Mouse (Mus musculus): ENCODE measurements around the gene Ablim1. TPM values are rescaled to one million over a fixed set of nuclear protein-coding genes. Genes with fewer than 3 reads are reported as not detected.

The Ablim1 gene
- total and polyA plus RNA-seq, 2 experiments from 2014 or later: 50.7 to 81.2 TPM

DNA sequence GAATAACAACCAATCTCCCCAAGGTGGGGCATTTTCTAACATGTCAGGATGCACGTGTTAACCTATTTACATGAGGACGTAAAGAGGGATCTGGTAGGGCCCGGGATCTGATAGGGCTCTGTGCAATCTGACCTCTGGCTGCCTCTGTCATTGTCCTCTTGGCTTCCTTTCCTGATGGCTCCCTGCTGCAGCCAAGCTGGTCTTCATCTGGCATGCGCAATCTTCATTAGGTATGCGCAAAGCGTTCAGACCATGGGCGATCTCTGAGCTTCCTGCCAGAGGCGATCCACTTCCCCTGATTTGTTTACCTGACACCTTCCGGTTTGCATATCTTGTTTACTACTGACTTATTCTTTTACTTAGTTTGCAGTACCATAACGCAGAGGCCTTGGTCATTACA lies 38.5 kb upstream of the Ablim1 start:
- no peak for TF ChIP-seq CTCF (IDR thresholded peaks at IDR 0.05)
- ATAC-seq (ENCODE audit: low FRiP score): no peak
- no peak overlapping the region for H3K4me2 ChIP-seq (ENCODE audit: low read depth, low read length, poor library complexity, severe bottlenecking)
- no peak overlapping the region for H3K27ac ChIP-seq (ENCODE audit: low read depth, low read length)
- no peak overlapping the region for H3K4me3 ChIP-seq (ENCODE audit: low read depth, low read length)
- DNase-seq (ENCODE audit: low spot score): no peak
- WGBS: 85% methylated on average over 10 of the region's 10 CpGs
- H3K27me3 ChIP-seq (ENCODE audit: insufficient read depth, low read length): no peaks in the 10 kb centered on the region
- no peaks in the 10 kb centered on the region for H3K4me1 ChIP-seq (ENCODE audit: insufficient read depth, low read length)
- H3K36me3 ChIP-seq (ENCODE audit: insufficient read depth, low read length): no peaks in the 10 kb centered on the region
- H3K9me3 ChIP-seq (ENCODE audit: low read length): no peaks in the 10 kb centered on the region
- no peak overlapping the region for H3K9ac ChIP-seq (replicated peaks; ENCODE audit: low read length, poor library complexity, severe bottlenecking)

DNA sequence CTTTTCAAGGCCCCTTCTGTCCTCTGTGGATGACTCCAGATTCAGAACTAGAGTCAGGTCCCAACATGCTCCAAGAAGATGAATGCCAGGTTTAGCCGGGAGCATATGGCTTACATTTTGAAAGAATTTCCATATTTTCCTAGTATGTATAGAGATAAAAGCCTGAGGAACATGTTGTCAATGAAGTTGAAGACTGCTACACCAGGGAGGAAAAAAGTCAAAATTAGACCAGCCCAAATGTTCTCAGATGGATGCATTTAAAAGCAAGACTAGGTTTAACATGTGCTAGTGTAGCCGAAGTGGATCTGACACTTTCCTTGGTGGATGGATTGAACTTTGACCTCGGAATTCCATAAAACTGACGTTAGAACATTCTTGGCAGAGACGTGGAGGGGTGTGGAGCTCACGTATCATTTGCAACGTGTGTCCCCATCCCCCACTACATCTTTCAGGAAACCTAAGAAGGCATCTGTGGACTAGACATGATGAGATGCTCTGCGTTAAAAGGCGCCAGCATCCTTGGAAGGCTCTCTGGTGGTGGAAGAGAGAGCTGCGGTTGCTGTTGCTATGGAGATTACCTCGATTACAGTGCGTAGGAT lies 37.7 kb upstream of the Ablim1 start:
- DNase-seq (ENCODE audit: low spot score): no peak
- Histone ChIP-seq H3K27me3 (ENCODE audit: insufficient read depth, low read length) (no peaks in the 10 kb centered on the region), H3K4me1 (ENCODE audit: insufficient read depth, low read length) (no peaks in the 10 kb centered on the region), H3K36me3 (ENCODE audit: insufficient read depth, low read length) (no peaks in the 10 kb centered on the region), H3K9ac (replicated peaks; ENCODE audit: low read length, poor library complexity, severe bottlenecking) (no peak overlapping the region), H3K9me3 (ENCODE audit: low read length) (no peaks in the 10 kb centered on the region), H3K4me2 (ENCODE audit: low read depth, low read length, poor library complexity, severe bottlenecking) (no peak overlapping the region), H3K4me3 (ENCODE audit: low read depth, low read length) (no peak overlapping the region), H3K27ac (ENCODE audit: low read depth, low read length) (no peak overlapping the region)
- no peak for TF ChIP-seq CTCF (IDR thresholded peaks at IDR 0.05)
- ATAC-seq (ENCODE audit: low FRiP score): no peak
- WGBS: 91% methylated on average over 12 of the region's 12 CpGs

DNA sequence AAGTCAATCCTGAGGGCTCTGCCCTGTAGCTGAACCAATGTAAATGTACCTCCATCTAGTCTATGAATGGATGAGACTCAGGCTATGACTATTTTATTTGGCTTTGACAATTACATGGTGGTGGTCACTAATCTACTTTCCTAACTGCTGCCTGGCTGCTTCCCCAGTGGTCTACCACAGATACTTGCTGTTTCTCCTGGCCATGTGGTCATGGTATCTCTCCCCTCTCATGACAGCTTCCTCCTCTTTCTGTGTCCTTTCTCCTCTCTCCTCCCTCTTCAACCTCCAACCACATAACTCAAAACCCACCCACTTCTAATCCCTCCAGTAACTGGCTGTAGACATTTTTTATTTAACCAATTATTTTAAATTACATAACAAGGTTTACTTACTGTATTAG lies 34.4 kb upstream of the Ablim1 start:
- Histone ChIP-seq H3K27me3 (ENCODE audit: insufficient read depth, low read length) (no peaks in the 10 kb centered on the region), H3K27ac (ENCODE audit: low read depth, low read length) (no peak overlapping the region), H3K9ac (replicated peaks; ENCODE audit: low read length, poor library complexity, severe bottlenecking) (no peak overlapping the region), H3K4me3 (ENCODE audit: low read depth, low read length) (no peak overlapping the region), H3K36me3 (ENCODE audit: insufficient read depth, low read length) (no peaks in the 10 kb centered on the region), H3K9me3 (ENCODE audit: low read length) (no peaks in the 10 kb centered on the region), H3K4me1 (ENCODE audit: insufficient read depth, low read length) (no peaks in the 10 kb centered on the region), H3K4me2 (ENCODE audit: low read depth, low read length, poor library complexity, severe bottlenecking) (no peak overlapping the region)
- TF ChIP-seq CTCF (IDR thresholded peaks at IDR 0.05): no peak
- ATAC-seq (ENCODE audit: low FRiP score): no peak
- DNase-seq (ENCODE audit: low spot score): no peak

DNA sequence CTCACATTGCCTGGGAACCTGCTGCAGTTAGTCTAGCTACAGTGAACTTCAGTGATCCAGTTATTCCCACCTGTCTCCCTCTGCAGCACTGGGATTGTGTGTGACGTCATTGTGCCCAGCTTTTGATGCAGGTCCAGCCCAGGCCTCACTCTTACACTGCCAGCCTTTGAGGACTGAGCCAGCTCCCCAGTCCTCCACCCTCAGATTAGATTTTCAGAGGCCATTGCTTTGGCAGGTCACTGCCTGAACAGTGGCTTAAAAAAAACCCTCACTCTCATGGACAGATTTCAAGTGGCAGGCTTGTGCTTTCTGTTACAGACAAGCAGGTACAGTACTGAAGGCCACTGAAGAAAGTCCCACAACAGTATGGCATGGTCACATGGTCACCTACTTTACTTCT lies 30.0 kb upstream of the Ablim1 start:
- H3K9me3 ChIP-seq (ENCODE audit: low read length): no peaks in the 10 kb centered on the region
- H3K4me2 ChIP-seq (ENCODE audit: low read depth, low read length, poor library complexity, severe bottlenecking): no peak overlapping the region
- H3K36me3 ChIP-seq (ENCODE audit: insufficient read depth, low read length): no peaks in the 10 kb centered on the region
- H3K9ac ChIP-seq (replicated peaks; ENCODE audit: low read length, poor library complexity, severe bottlenecking): no peak overlapping the region
- no peak overlapping the region for H3K4me3 ChIP-seq (ENCODE audit: low read depth, low read length)
- H3K27ac ChIP-seq (ENCODE audit: low read depth, low read length): no peak overlapping the region
- DNase-seq (ENCODE audit: low spot score) (no peak), ATAC-seq (ENCODE audit: low FRiP score) (no peak)
- 81% methylated on average over 1 of the region's 1 CpGs for WGBS
- no peaks in the 10 kb centered on the region for H3K4me1 ChIP-seq (ENCODE audit: insufficient read depth, low read length)
- TF ChIP-seq CTCF (IDR thresholded peaks at IDR 0.05): no peak
- H3K27me3 ChIP-seq (ENCODE audit: insufficient read depth, low read length): no peaks in the 10 kb centered on the region

DNA sequence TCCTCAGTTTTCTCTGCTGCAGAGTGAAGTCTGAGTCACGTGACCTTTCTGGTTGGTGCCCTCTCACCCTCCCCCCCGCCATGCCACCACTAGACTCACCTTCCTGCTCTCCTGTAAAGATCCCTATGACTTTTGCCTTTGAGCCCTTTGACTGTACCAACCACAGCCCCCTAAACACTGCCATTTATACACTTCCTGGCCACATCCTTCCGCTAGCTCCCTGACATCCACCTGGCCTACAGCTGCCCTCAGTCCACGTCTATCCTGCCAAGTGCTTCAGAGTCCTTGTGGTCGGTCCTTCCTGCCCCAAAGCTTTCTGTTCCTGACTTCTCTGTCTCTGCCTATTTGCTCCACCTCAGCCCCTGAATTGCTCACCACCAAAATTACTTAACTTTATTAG lies 29.1 kb upstream of the Ablim1 start:
- H3K9ac ChIP-seq (replicated peaks; ENCODE audit: low read length, poor library complexity, severe bottlenecking): no peak overlapping the region
- H3K27ac ChIP-seq (ENCODE audit: low read depth, low read length): no peak overlapping the region
- no peak for DNase-seq (ENCODE audit: low spot score)
- H3K4me3 ChIP-seq (ENCODE audit: low read depth, low read length): no peak overlapping the region
- H3K9me3 ChIP-seq (ENCODE audit: low read length): no peaks in the 10 kb centered on the region
- no peaks in the 10 kb centered on the region for H3K27me3 ChIP-seq (ENCODE audit: insufficient read depth, low read length)
- 85% methylated on average over 5 of the region's 5 CpGs for WGBS
- H3K36me3 ChIP-seq (ENCODE audit: insufficient read depth, low read length): no peaks in the 10 kb centered on the region
- no peak overlapping the region for H3K4me2 ChIP-seq (ENCODE audit: low read depth, low read length, poor library complexity, severe bottlenecking)
- TF ChIP-seq CTCF (IDR thresholded peaks at IDR 0.05): no peak
- H3K4me1 ChIP-seq (ENCODE audit: insufficient read depth, low read length): no peaks in the 10 kb centered on the region
- ATAC-seq (ENCODE audit: low FRiP score): no peak

DNA sequence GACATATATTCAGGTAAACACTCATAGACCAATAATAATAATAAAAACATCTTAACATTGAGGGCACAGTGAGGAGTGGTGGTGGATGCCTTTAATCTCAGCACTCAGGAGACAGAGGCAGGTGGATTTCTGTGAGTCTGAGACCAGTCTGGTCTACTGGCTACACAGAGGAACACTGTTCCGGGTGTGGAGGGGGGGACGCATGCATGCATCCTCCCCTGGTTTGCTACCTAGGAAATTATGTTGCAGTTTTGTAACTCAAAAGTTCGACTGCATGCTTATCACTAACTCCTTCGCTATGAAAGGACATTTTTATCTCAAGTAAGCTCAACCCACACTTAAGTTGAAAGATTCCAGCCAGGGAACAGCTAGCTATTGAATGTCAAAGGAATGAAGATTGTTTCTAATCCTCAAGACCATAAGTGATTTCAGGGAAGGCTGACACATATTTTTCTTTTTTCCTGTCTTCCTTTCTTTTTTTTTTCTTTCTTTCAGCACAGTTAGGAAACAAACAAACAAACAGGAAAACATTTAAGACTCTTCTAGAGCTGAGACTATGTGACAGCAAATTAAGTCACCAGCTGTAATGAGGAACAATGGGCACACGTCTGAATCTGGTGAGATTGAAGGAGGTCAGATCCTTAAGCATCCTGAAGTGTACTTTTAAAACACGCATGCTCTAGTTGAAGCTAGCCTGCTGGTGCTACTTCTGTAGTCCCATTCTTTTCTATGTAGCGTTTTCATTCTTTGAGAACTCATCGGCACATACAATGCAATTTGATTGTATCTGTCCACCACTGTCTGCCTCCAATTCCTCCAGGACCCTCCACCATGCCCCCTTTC lies 26.4 kb upstream of the Ablim1 start:
- Histone ChIP-seq H3K4me3 (ENCODE audit: low read depth, low read length) (no peak overlapping the region), H3K27me3 (ENCODE audit: insufficient read depth, low read length) (no peaks in the 10 kb centered on the region), H3K4me1 (ENCODE audit: insufficient read depth, low read length) (no peaks in the 10 kb centered on the region), H3K36me3 (ENCODE audit: insufficient read depth, low read length) (no peaks in the 10 kb centered on the region), H3K4me2 (ENCODE audit: low read depth, low read length, poor library complexity, severe bottlenecking) (no peak overlapping the region), H3K9ac (replicated peaks; ENCODE audit: low read length, poor library complexity, severe bottlenecking) (no peak overlapping the region), H3K9me3 (ENCODE audit: low read length) (no peaks in the 10 kb centered on the region), H3K27ac (ENCODE audit: low read depth, low read length) (no peak overlapping the region)
- TF ChIP-seq CTCF (IDR thresholded peaks at IDR 0.05): no peak
- DNase-seq (ENCODE audit: low spot score) (no peak), ATAC-seq (ENCODE audit: low FRiP score) (no peak)
- 81% methylated on average over 8 of the region's 8 CpGs for WGBS
